Mouse (Mus musculus): ENCODE measurements around the gene Car3.

Car3 gene

DNA sequence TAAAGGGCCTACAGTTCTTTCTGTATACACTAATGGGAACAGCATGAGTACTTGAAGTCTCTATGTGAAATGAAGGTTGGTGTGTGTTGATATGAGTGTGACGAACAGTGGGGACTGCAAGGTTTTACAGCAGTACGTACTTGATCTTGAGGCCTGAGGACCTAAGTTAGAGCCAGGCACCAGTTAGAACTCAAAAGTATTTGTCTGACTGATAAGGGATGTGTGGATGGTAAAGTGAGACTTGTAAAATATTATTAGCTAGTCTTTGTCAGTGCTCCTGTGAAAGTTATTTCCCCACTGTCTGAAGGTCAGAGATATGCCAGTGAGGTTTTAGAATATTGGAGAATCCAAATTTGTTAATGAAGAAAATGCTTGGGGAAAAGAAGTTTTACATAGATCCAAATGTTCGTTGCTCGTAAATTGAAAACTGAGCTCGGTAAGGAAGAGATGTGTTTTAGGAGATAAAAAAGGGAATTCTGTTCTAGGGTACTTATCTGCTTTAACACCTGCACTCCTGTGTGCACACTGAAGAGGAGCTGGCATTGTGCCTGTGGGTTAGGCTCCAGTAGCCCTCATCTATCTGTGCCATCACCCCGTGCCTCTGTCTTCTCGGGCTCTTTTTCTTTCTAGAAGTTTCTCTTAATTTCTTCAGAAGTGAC, 14.1 kb downstream of the Car3 start:
- no peak for DNase-seq

DNA sequence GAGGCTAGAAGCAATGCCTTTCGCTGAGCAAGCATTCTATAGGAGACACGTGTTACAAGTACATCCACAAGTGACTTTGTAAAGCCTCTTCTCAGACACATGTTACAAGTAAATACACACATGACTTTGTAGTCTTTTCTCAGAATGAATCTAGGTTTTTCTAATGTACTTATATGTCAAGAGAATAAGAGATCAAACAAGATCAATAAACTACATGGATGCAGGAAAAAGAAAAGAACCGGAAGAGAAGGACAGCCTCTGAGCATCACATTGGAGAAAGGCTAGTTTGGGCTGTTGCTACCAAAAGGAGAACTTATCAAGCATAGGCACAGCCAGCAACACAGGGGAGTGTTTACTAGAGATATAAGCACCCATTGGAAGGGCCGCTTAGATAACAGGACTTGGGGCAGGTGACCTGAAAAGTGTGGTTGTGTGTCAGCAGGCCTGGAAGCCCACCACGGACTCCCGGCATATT, 15.5 kb downstream of the Car3 start:
- DNase-seq = no peak

DNA sequence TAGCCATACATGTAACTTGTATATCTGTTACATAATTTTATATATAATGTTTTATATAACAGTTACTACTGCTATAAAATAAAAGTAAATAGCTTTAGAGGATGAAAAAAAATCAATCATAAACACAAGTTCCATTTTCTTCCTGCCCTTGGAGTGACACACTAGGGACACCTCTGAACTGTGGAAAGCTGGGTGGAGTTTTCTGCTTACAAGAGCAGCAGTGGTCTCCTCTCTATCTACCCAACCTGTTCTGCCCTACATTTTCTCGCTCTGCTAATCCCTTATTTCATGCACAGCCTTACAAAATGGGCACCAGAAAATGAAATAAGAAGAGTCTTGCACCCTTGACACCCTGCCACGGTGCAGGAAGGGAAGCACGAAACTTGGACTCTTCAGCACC, 16.0 kb downstream of the Car3 start:
- no peak for DNase-seq

DNA sequence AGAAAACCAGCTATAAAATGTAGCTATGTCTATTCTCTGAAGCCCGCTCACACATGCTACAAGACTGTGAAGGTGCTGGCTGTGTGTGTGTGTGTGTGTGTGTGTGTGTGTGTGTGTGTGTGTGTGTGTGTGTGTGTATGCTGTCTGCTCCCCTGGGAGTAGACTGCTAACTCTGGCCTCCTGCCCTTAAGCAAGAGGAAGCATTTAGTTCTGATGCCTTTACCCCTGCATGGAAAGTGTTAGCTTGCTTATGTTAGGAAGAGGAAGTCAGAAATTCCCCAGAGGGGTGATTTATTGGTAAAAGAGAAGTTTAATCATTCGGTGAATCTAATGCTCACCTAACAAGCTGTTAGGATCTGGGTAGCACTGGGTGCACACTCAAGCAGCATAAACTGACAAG, 17.0 kb downstream of the Car3 start:
- DNase-seq = no peak

DNA sequence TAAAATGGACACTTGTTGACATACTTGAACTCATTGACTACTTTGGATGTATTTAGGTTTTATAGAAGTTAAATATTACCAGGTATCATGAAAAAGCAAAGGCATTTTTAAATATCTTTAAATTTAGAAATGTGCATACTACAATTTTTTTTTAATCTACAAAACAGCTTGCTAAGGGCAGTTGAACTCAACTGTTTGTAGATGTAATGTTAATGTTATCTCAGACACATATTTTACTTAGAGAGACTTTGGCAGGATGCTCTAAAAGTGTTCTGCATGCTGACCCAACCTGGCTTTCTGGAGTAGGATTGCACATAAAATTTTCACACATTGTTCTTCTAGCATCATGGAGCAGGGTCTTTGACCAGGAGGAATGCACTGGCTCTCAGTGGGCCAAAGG, 18.7 kb downstream of the Car3 start:
- DNase-seq = no peak

DNA sequence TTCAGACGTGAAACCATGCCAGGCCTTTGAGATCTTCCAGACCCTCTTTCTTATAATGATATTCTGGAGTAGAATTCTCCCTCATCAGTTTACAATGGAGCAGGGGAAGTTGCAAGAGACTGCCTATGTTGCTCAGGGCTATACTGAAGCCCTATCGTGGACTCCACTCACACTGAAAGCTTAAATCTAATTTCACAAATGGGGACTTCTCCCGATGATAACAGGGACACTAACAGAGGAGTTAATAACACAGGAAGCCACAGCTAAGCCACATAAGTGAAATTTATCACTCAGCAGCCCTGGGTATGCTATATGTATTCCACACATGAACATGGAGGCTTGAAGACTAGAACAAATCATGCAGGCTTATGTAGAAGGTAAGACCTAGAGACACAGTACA, 19.4 kb downstream of the Car3 start:
- DNase-seq = no peak

DNA sequence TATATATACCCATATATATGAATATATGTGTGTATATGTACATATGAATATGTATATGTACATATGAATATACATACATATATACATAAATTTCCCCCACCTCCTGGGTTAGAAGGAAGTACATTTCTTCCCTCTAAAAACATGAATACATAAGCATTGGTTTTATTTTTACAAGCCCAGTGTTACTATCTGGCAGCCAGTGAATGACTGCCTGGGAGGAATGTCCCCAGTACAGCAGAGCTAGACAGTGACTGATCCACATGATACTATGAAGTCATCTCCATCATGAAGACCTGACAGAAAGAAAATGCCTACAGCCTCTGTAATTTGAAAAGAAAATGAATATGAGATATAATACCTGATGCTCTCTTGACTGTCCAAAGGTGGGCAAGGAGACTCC, 21.5 kb downstream of the Car3 start:
- DNase-seq = no peak

DNA sequence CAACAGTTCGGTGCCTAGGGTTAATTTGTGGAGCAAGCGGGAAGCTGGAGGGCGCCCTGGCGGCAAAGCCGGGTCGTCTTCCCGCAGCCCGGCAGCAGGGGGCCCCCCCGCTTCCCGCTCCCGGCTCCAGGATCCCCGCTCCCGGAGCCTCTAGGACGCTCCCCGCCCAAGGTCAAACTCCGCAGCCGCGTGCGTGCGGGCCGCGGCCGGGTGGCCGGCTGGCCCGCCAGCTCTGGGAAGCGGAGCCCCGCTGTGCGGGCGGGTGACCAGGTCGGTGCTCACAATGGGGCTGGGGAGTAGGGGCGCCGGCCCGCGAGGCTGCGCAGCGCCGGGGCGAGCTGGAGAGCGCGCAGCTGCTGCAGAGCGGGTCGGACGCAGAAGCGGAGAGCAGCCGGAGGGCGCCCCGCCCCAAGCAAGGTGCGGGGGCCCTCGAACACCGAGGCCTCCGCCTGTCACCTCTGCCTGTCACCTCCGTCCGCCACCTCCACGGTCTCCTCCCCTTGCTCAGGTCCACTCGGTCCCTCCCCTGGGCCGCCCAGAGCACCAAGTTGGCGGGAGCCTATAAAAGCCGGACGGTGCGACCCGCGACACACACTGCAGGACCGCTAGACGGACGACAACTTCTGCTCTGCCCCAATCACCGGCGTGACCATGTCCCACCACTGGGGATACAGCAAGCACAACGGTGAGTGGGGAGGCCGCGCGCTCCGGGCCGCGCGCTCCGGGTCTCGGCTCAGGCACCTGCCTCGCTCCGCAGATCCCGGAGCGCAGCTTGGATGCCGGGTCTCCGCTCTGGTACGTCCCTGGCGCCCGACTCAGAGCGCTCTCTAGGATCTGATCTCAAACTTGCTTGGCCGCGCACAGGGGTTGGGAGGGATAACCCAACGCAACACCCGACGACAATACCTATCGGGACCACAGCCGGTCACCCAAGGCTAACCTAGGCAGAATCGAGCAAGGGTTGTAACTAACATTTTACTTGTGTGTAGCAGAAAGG, 23.1 kb downstream of the Car3 start, which contains the start of gene Car2:
Gene Car2, plus strand, starts transcription at position 172 of the 997 bp plus-strand sequence.
- DNase-seq = peak; percentile 71 to 74

DNA sequence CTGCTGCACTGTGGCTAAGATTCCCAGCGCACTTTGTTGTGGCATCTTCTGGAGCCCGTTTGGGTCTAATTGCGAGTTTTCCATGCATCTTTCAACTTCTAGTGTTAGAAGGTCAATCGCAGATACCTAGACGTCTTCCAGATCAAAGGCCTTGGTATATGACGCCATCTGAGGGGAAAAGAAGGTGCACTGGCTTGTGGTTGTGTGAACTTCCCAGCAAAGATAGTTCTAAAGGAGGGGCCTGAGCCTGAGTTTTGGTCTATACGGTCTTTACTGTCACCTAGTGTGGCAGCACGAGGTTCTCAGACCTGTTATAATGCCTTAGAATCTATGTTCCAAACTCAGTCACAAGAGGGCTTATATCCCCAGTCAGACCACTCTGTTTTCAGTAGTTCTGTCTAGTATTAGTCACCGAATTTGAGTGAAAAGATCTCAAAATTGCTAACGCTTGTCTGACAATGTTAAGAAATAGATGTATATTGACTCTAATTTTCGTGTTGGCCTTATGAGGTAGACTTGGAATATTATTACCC, 23.9 kb downstream of the Car3 start:
- peak in 1 of 2 experiments; percentile 9 for DNase-seq

DNA sequence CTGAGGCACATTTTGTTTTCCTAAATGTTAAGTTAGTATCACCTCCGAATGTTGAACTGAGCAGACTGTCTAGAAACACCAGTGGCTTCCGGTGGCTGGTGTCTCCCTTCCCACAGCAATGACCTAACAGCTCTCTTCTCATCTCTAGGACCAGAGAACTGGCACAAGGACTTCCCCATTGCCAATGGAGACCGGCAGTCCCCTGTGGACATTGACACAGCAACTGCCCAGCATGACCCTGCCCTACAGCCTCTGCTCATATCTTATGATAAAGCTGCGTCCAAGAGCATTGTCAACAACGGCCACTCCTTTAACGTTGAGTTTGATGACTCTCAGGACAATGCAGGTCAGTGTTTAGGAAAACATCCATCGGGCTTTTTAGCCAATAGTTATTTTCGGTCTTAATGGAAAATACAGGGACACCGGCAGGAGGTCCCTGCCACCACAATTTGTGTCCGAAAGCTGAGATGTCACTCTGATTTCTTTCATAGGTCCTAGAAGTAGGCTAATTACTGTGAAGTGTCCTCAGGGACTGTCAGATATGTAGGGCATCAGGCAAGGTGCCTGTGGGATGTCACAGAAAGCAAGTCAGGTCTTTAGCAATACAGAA, 24.5 kb downstream of the Car3 start:
- DNase-seq = no peak

DNA sequence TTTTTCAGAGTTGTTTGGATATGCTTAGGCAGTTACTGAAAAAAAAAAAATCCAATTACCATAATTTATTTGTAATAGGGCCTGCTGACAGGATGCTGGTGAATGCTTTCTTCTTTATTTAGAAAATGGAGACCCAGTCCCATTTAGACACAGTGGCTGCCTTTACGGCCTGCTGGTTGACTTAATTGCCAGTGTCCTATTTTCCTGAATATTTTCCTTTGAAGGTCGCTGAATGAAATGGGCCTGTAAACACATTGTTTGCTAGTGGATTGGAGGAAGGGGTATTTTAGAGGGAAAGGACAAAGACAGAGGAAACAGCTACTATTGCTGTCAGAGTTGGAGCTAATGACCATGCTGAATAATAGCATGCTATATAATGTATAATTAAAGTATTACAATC, 25.2 kb downstream of the Car3 start:
- DNase-seq = no peak

DNA sequence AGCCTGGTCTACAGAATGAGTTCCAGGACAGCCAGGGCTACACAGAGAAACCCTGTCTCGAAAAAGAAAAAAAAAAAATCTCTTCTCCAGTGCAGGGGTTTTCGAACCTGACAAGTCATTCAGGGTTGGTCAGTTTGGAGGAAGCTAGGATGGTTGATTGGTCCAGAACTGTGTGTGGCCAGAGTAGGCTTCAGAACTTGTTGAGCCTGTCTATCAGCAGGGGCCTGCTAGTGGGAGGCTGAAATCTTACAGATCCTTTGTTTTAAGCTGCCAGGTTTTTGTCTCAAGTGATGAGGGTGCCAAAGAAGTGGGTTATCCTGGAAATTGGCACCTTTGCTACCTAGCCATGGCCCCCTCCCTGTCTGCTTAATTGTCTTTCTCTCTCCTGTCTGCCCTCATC, 25.8 kb downstream of the Car3 start:
- DNase-seq = no peak

DNA sequence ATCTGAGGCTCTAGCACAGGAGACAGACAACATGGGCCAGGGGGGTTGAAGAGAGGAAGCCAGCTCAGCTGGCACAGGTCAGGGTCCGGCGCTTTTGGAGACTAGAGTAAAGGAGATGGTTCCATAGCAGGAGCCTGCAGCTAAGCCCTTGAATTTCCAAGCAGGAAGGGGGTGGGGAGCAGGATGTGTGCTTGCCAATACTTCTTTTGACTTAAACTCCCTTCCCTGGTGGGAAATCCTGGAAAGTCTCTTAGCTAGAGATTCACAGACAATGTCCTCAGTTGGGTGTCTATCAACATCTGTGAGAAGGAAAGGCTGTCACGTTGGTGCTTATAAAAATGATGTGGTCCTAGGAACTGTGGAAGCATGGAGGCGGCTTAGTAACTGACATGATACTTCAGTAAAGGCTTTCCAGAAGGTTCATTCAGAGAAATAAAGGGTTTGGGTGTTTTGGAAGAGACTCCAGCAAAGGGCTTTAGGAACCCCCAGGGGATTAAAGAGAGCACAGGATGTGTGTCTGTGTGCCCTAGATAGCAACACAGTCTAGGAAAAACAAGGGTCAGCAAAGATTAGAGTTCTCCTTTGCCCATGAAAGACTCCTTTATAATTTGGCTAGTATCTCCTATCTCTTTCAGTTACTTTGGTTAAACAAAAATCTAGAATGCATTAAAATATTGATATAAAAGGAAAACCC, 26.6 kb downstream of the Car3 start:
- no peak for DNase-seq

DNA sequence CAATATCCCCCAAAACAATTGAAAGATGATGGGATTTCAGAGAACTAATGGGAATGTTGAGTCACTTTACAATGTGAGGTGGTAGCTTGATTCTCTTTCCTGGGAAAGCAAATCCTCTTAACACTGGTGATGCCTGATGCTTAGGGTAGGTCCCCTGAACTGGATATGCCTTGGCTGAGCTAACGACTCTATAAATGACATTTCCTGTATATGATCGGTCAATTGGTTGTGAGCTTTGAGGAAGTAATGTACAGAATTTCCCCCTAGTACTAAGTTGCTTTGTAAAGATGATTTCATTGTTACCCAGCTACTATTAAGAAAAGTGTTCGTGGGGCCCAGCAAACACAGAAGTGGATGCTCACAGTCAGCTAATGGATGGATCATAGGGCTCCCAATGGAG, 29.7 kb downstream of the Car3 start:
- DNase-seq = no peak

DNA sequence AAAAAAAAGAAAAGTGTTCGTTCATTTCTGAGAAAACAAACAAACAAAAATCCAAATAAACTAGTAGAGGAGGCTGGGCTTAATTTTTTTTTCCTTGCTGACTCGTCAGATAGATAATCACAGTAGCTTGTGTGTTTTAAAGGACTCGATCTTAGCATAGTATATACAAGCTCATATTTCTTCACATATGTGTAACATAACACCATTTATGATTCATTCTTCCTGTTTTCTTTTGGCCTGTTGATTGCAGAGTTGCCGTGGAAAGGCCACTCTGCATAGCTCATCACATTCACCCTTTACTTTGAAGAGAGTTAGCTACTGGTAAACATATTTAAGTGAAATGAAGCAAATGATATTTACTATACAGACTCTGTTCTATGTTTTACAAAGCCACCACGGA, 30.4 kb downstream of the Car3 start:
- DNase-seq = no peak

DNA sequence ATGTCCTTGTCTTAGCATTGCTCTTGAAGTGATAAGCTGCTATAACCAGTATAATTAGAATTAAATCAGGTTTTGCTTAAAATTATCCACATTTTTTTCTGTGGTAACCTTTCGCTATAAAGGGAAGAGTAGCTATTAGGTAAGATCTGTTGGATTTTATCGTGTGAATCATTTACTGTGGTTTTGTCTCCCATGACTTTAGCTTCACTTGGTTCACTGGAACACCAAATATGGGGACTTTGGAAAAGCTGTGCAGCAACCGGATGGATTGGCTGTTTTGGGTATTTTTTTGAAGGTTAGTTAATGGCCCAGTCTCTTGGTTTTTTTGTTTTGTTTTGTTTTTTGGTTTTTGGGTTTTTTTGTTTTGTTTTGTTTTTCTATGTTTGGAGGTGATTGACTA, 32.0 kb downstream of the Car3 start:
- no peak for DNase-seq

DNA sequence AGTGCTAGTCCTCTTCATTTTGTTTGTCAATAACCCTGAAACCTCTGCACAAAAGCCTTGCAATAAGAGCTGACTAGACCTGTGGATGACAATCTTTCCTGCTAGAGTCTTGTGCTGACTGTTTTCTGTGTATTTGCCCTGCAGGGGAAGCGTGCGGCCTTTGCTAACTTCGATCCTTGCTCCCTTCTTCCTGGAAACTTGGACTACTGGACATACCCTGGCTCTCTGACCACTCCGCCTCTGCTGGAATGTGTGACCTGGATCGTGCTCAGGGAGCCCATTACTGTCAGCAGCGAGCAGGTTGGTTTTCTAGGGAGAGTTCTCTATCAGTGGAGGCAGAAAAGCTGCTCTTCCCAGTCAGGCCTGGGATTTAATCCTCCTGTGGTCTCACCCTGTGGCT, 34.5 kb downstream of the Car3 start:
- DNase-seq = no peak

DNA sequence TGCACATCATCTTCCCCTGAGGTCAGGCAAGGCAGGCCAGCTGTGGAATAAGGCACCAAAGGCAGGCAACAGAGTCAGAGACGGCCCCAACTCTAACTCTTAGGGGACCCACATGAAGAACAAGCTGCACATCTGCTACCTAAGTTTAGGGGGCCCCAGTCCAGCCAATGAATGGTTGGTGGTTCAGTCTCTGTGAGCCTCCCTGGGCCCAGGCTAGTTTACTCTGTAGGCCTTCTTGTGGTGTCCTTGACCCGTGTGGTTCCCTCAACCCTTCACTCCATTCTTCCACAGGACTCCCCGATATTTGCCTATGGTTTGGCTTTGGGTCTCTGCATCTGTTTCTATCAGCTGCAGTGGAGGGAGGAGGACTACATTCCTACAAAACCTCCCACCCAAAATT, 40.1 kb downstream of the Car3 start:
- no peak for DNase-seq

DNA sequence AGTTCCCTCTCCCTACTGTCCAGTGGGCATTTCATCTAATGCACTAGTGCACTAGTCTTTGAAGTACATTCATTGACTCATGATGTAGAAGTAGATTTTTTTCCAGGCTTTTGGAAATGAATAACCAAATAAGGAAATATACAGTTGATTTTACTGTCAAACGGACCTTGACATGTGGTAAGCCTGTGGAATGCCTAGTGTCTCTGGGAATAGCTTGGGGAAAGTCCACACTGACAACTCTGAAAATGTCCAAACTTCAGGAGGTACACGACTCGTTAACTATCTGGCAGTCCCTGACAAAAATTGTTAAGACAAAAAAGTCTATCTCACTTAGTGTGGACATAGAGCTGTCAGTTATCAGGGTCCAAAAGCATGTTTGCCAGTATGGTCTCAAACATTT, 40.9 kb downstream of the Car3 start:
- no peak for DNase-seq

DNA sequence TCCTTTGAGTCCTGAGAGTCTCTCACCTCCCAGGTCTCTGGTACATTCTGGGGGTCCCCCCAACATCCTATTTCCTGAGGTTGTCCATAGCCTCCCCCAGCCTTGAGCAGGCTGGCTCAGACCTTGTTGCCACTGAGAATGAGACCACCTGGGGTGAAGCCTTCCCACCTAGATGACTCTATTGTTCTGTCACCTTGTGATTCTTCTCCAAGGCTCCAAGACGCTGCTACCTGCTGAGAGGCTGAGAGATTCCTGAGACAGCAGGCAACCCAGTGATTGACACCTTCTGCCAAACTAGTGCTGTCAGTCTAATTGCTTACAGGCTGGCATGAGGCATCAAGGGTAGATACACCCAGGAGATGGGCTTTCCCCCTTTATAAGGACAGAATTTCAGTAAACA, 44.0 kb downstream of the Car3 start:
- DNase-seq = no peak

DNA sequence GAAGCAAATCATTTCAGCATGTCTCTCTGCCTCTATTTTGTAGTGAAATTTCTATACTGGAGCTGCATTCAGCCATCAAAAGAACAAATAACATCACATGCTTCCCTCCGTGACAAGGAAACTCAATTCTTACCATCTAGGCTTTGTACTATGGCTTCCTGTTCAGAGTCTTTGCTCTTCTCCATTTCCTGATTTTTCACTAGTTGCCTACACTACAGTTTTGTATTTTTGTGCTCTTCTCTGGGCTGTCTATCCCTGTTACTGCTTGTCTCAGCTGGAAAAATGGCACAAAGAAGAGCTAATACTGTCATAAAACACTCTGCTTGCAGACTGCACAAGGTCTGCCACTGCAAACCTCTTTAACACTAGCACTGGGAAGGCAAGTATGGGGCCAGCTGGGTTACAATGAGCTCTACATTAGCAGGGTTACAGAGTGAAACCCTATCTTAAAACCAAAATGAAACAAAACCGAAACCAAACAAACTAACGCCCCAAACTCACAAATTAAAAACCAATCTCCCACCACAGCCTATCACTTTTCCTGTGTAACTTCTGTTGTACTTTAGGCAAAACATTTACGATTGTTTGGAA, 48.8 kb downstream of the Car3 start:
- peak in 1 of 2 experiments; percentile 17 for DNase-seq

DNA sequence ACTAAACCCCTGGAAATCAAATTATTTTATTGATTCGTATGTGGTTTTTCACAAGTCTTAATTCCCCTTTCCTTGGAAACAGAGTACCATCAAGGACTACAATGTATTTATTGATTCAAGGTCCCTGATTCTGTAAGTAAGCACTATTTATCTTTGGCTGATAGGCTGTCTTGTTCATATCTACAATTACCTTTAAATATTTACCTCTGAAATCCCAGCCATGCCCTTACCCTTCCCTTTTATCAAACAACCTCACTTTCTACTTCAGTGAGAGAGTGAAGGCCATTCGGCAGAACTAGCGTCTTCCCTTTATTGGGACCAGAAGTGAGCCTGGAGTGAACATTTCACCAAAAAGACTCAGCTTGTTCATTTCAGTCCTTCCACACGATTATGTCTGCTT, 50.5 kb downstream of the Car3 start:
- no peak for DNase-seq
